Mouse (Mus musculus) urinary bladder, adult 18-20 months (tissue): ENCODE measurements around the gene Arhgap22.

ENCODE experiments used
- DNase-seq, 2 experiments: peaks; one replicate each; pipeline ENCODE4 v3.0.0; 2022; ENCODE audit warnings: low spot score in 2 of 2, mixed read lengths in 2 of 2

Gene Arhgap22

DNA sequence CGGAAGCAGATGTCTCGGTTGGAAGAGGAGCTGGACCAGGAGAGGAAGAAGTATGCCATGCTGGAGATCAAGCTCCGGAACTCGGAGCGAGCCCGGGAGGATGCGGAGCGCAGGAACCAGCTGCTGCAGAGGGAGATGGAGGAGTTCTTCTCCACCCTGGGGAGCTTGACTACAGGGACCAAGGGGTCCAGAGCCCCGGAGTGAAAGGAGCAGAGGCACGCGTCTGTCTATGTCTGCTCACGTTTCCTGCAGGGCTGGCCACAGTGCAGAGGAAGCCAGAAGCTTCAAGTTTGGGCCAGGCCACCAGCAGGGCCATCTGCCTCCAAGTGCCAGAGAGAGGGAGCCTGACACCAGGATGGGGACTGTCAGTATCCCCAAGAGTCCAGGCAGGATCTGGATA lies 155.5 kb downstream of the Arhgap22 start:
- no peak for DNase-seq

DNA sequence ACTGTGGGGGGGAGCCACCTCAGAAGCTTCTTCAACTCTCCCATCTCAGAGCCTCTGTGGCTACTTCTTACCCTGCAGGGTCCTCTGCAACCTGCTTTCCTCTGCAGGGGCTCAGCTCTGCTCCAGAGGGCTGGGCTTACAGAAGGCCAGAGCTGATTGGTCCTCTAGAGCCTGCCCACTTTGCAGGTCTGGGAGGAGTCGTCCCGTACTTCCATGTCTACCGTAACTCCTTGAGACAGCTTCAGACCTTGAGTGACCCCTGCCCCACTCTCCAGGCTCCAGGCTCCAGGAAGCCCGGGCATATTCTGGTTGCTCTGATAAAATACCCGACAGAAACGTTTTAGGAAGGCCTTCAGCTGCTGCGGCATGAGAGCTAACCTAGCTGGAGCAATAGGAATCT lies 156.2 kb downstream of the Arhgap22 start:
- DNase-seq = no peak

DNA sequence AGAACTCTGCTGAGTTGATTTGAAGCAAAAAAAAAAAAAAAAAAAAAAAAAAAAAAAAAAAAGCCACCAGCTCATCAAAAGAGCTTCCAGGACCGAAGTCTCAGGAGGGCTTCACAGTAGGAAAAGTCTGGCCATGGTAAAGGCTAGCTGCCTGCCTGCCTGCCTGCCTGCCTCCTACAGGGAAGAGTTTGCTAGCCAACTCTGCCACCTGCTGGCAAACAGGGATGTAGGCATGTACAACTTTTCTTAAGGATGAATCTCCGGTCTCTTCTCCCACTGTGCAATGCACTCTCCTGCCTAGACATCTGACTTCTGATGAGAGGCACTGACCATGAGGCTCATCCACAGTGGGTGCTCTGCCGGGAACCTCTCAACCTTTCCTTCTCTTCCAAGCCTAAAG lies 157.4 kb downstream of the Arhgap22 start:
- peak; percentile 41 to 57 for DNase-seq

DNA sequence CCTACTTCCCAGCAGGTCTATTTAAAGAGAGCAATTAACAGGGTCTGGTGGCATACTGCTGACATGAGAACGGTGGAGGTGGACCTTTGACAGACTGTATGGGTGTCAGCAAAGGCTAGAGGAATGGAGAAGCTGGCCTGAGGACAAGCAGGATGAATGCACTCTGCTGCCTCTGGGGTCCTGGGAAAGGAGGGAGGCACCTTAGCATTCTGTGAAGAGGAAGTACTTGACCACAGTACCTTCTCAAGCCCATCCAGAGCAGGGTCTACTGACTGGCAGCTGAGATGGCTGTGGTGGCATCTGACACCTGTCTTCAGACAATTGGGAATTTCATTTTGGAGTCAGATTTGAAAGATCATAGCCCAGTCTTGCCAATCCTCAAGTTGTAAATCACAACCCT lies 159.4 kb downstream of the Arhgap22 start:
- no peak for DNase-seq

DNA sequence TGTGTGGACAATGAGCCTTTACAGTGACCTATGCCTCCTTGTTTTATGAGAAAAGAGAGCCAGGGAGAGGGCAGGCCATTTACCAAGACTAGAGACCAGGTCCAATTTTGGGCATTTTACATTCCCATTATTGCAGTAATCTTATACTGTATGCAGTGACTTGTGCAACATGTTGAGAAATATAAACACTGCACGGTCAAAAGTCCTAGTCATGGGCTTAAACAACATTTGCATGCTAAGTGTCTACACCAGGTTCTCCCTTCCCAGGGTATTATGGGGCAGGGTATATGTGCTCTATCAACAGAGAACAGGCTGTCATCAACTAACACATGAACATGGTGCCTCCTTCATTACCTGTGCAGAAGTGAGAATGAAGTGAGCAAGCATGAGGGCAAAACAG lies 160.3 kb downstream of the Arhgap22 start:
- no peak for DNase-seq

DNA sequence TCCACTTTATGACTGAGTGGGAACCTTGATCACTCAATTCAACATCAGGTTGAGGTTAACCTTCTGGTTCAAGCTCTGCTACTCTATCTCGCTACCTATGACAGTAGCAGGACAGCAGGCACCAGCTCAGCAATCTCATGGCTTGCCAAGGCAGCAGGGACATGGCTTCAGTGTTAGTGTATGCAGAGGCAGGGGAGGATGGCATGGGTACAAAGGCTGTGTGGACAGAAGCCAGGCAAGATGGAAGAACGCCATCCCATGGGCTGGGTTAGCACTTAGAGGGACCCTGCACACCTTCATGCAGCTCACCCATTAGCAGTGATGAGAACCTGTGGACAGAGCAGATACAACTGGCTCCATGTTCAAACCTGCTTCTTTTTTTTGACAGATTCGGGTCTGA lies 163.4 kb downstream of the Arhgap22 start:
- no peak for DNase-seq

DNA sequence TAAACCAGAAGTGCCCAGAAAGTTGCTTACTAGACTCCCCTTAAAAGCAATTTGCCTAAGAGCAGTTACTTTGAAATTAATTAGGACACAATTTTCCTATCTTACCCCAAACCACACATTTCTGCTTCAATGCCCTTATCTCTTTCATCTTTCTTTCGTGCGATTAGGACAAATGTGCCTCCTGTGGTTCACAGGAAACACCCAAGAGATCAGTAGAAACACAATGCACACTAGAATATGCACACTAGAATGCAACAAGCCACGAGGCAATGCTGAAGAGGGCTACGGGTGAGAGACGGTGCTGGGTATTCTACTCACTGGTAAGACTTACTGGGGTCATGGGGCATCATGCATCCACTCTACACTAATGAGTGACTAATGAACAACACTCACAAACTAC lies 164.9 kb downstream of the Arhgap22 start:
- no peak for DNase-seq

DNA sequence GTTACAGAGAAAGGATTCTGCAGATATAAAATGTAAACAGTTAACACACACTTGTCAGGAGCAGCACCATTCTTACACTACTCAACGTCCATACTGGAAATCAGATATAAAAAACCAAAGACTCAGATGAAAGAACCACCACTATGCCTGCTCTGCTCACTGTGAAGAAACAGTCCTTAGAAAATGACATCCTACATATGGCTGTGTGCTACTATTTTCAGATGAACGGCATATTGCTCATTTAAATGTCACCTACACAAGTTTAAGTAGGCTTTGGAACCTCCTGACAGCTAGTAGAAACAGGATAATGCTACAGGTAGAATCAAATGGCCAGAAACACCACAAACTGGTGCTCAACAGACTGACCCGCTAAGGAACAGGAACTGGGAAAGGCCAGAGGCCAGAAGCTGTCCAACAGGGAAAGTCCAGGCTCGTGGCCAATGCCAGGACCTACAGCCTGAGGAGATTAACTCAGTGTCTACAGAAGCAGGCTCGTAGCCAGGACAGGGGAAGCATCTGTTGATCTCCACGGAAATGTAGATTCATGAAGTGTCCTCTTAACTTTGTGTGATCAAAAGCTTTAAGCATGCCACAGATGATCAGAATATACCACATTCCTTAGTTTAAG lies 167.1 kb downstream of the Arhgap22 start:
- no peak for DNase-seq

DNA sequence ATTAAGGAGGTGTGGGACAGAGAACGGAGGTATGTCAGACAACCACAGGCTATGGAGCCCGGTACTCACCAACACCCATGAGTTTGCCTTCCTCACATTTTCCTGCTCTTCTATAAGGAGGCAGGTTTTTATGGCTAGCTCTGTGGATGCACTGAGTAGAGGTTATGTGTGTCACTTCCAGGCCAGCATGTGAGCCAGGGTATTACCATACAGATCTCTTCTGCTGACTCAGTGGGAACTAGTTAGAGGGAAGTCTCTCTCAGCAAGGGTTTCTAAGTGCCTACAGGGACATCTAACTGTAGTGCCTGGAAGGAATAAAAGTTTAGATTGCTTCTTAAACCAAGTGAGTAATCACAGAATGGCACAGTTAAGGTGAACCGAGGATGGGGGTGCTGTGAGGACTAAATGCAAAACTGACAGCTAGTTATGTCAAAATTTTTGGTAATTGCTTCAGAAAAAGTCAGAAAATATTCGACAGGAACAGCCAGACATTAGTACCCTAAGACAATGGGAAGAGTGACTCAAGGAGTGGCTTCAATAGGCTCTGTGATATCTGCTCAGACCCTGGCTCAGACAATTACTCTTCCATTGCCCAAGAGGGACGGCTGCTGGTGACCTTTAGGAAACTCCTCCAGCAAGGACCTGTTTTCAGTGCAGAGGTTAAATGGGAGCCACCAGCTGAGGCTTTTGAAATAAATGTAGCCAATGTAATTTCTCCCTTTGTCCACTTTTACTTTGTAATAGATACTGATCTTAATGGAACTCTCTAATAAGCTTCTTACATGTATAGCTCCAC lies 184.4 kb downstream of the Arhgap22 start:
- DNase-seq = no peak

DNA sequence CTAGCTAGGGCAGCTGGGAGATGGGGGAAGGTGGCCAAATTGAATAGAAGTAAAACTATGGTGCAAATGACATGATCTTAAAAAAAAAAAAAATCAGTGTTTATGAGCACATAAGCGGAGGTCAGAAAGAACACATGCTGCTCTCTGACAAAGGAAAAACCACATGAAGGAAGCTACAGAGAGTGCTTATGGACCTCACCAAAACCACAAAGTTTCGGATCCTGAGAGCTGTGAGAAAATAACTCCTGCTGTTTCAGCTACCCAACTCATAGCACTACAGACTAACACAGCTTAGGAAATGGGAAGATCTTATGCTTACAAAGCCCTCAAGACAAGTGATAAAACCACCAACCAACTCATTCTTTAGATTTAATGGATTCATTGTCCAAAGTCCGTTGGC lies 186.2 kb downstream of the Arhgap22 start:
- DNase-seq = no peak

DNA sequence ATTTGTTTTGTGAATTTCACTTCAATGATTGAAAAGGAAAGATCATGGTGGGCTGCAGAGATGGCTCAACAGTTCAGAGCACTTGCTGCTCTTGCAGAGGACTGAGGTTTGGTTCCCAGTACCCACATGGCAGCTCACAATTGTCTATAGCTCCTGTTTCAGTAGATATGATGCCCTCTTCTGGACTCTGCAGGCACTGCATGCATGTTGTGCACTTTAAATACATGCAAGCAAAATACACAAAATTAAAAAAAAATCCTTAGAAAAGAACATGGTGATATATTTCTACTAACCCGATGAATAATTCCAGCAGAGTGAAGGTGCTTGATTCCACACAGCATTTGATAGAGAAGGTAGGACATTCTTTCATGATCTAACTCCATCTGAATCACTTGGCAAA lies 188.5 kb downstream of the Arhgap22 start:
- no peak for DNase-seq

DNA sequence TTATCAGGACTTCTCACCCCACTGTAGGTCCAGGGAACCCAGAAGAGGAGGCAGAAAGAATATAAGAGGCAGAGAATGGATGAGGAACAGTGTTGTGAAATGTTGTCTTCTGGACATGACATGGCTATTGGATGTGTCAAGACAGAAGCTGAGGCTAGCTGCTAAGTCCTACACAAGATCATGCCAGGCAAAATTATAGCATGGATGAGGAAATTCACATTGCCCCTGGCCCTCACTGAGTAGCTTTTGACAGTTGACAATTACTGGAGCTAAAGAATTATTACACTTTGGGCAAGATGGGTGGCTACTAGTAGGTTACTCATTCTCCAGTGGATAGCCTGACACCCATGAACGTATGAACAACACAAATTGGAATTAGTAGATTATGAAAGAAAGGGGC lies 201.9 kb downstream of the Arhgap22 start:
- DNase-seq = no peak

DNA sequence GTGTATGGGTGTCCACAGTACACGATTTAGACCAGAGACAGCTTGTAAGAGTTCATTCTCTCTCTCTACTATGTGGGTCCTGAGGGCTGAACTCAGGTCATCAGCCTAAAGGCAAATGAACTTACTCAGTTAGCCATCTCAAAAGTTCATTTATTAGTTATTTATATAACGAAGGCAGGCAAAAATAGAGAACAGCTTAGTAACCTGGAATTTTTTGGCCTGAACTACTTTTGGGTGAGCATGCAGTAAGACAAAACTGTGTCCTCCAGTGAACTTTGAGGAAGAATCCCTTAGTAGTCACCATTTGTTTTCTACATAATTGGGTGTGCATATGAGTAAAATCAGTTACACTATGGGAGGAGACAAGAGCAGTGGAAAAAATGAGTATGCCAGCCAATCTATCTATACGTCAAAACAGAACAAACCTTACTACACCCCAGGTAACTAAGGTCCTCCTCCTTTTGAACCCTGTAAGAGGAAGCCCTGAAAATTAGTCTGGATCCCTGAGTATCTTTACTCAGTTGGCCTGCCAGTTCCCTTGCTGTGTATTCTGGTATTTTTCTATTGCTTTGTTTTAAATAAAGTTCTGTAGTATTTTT lies 204.6 kb downstream of the Arhgap22 start:
- no peak for DNase-seq
